Mouse (Mus musculus) bone marrow, adult 2 months (tissue): Measurements from ENCODE around the gene Btbd3. TPM values are rescaled to one million over a fixed set of nuclear protein-coding genes. Genes with fewer than 3 reads are reported as not detected.

ENCODE experiments used
- H3K27ac ChIP-seq: fragments of 200-500 bp; 2 replicates; pipeline ENCODE4 v1.5.1; 2012; ENCODE audit warnings: low read depth, mild to moderate bottlenecking, control low read depth, inconsistent platforms, low read length; ENCODE audit not compliant: control insufficient read depth, poor library complexity, insufficient read depth
- H3K4me1 ChIP-seq: fragments of 200-500 bp; 2 replicates; pipeline ENCODE4 v1.6.1; 2011; ENCODE audit warnings: low read length; ENCODE audit not compliant: control insufficient read depth, insufficient read depth
- H3K4me3 ChIP-seq: fragments of 200-500 bp; replicated peaks from 2 replicates; pipeline ENCODE3; 2011; ENCODE audit warnings: mild to moderate bottlenecking, low read depth, low read length, control low read depth; ENCODE audit not compliant: control insufficient read depth
- CTCF ChIP-seq: fragments of 200-500 bp; IDR thresholded peaks from 2 replicates; pipeline ENCODE4 v1.5.1; 2011; ENCODE audit warnings: low read length, control low read depth; ENCODE audit not compliant: control insufficient read depth, insufficient read depth
- POLR2A ChIP-seq: fragments of 200-500 bp; IDR thresholded peaks from 2 replicates; pipeline ENCODE4 v1.6.1; 2011; ENCODE audit warnings: low read depth, mild to moderate bottlenecking, control low read depth, low read length, borderline replicate concordance; ENCODE audit not compliant: control insufficient read depth
- WGBS: fragments of 180-500 bp; shearing (Covaris S2); methylation state at CpG from one replicate; pipeline ENCODE4 v1.1.7; 2018; 5-methylcytosine and 5-hydroxymethylcytosine counted together
- polyA plus RNA-seq: library from polyadenylated mRNA; stranded (reverse); fragments of >200 nt; gene quantifications from 2 replicates; pipeline ENCODE4 v1.2.4, GENCODE M21; 2011; ENCODE audit warnings: low replicate concordance; ENCODE audit not compliant: missing spikeins, insufficient read depth, insufficient read length

Gene Btbd3
- polyA plus RNA-seq, 1 experiment: 1.2 TPM

DNA sequence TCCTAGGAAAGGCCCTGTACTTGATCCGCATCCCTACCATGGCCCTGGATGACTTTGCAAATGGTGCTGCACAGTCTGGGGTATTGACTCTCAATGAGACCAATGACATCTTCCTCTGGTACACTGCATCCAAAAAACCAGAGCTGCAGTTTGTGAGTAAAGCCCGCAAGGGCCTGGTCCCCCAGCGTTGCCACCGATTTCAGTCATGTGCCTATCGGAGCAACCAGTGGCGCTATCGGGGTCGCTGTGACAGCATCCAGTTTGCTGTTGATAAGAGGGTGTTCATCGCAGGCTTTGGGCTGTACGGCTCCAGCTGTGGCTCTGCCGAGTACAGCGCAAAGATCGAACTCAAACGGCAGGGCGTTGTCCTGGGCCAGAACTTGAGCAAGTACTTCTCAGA lies 27.5 kb downstream of the Btbd3 start:
- Histone ChIP-seq H3K4me3 (no peak overlapping the region), H3K4me1 (no peaks in the 10 kb centered on the region), H3K27ac (no peak overlapping the region)
- 92% methylated on average over 15 of the region's 15 CpGs for WGBS
- TF ChIP-seq POLR2A: no peak
- TF ChIP-seq CTCF: no peak

DNA sequence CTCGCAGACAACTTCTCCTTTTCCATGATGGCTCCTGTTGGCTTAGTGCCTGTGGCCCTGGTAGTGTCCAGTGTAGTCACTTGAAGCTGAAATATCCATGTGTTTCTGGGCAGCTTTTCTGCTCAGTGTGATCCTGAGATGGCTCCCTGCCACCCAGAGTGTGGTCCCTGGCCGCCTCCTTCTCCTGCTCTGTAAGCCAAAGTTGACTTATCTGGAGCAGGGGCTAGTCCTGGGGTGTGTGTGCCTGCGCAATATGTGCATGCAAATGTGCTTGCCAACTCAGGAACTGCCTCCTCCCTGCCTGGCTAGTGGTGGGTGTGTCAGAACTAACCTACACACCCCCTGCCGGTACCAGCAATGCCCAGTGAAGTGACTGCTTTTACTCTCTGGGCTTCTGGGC lies 29.4 kb downstream of the Btbd3 start:
- H3K27ac ChIP-seq: no peak overlapping the region
- H3K4me1 ChIP-seq: no peaks in the 10 kb centered on the region
- TF ChIP-seq CTCF (no peak), POLR2A (no peak)
- H3K4me3 ChIP-seq: no peak overlapping the region
- WGBS: 79% methylated on average over 4 of the region's 4 CpGs

DNA sequence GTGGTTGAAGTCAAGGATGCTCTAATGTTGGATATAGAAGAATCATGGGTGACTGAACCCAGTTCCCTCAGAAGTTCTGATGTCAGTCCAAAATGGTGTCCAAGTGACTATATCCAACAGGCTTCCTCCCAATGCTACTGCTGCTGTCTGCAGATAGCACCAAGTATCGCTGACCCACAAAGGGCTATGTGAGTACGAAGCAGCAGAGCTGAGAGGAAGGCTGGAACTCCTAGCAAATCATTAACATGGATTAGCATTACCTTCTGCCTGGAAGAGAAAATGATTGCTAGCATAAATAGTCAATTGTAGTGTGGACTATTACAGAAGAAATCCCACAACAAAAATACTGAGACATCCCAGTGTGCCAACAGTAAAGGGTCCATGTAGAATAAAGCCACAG lies 33.8 kb downstream of the Btbd3 start:
- TF ChIP-seq POLR2A (no peak), CTCF (no peak)
- H3K27ac ChIP-seq: no peak overlapping the region
- H3K4me3 ChIP-seq: no peak overlapping the region
- 87% methylated on average over 2 of the region's 2 CpGs for whole genome bisulfite sequencing
- H3K4me1 ChIP-seq: no peaks in the 10 kb centered on the region

DNA sequence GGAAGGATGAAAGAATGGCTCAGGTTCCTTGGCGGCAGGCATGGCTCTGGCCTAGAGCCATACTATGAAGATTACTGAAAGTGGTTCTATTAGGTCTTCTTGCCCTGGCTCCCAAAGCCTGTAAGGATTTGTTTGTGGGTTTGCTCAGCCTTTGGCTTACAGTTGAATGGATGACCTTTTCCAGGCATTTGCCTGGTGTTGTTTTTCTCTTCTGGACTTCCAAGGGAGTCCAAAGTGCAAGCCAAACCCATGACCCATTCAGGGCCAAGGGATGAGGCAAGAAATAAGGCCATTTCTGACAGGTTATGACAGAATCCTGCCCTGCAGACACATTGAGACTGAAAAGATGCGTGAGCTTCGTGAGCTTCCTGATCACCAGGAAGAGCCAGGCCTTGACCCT lies 37.9 kb downstream of the Btbd3 start:
- 86% methylated on average over 3 of the region's 3 CpGs for WGBS
- TF ChIP-seq POLR2A: no peak
- no peak for TF ChIP-seq CTCF
- Histone ChIP-seq H3K27ac (no peak overlapping the region), H3K4me3 (no peak overlapping the region), H3K4me1 (no peaks in the 10 kb centered on the region)

DNA sequence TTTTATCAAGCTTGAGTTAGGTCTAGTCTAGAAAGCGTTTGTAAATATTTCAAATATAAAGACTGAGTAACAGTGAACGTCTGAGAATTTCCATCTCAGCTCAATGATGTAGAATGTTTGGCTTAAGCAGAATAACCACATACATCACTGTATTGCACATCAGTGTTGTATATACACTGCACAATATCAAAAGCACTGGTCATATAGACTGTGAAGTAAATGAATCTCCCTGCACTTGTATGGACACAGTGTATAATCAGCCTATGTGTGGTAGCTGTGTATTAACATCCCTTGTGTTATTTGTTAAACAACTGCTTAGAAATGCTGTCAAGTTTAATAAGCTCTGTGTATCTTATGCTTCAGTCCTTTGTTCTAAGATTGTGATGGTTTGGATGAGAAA lies 49.9 kb downstream of the Btbd3 start:
- Histone ChIP-seq H3K27ac (no peak overlapping the region), H3K4me1 (no peaks in the 10 kb centered on the region), H3K4me3 (no peak overlapping the region)
- TF ChIP-seq POLR2A: no peak
- TF ChIP-seq CTCF: no peak
- 83% methylated on average over 2 of the region's 2 CpGs for WGBS

DNA sequence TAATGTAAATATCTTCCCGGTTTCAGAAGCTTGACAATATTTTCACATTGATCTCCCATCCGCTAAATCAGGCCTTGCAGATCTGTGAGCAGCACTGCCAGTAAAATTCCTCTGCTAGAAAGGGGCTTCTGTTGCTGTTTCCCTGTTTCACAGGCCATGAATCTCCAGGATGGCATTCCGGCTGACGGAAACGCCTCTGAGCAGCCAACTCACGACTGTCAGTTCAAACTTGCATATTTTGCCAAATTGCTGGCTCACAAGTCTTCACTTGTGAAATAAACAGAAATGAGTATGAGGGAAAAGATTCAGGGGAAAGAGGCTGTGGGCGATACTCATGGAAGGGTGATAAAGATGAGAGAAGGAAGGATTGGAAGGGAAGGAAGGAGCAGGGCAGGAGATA lies 59.3 kb downstream of the Btbd3 start:
- TF ChIP-seq CTCF (no peak), POLR2A (no peak)
- H3K4me3 ChIP-seq: no peak overlapping the region
- H3K4me1 ChIP-seq: no peaks in the 10 kb centered on the region
- no peak overlapping the region for H3K27ac ChIP-seq
- 86% methylated on average over 7 of the region's 7 CpGs for WGBS

DNA sequence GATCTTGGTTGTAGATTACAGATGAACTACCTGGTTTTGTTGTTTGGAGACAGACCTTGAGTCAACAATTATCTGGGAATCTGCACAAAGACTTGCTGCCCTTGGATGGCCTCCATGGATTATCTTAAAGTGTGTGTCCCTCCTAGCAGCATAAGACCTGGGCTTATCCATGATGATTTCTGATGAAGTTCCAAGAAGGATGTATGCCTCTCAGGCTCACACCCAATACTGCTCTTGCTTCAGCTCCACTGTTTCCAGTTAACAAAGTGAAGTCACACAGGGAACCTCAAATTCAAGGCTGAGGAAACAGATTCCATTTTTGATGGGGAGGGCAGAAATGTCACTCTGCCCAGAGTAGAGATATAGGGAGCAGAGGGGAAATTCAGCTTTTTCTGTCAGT lies 64.0 kb downstream of the Btbd3 start:
- H3K4me3 ChIP-seq: no peak overlapping the region
- no peaks in the 10 kb centered on the region for H3K4me1 ChIP-seq
- TF ChIP-seq POLR2A: no peak
- no peak for TF ChIP-seq CTCF
- H3K27ac ChIP-seq: no peak overlapping the region

DNA sequence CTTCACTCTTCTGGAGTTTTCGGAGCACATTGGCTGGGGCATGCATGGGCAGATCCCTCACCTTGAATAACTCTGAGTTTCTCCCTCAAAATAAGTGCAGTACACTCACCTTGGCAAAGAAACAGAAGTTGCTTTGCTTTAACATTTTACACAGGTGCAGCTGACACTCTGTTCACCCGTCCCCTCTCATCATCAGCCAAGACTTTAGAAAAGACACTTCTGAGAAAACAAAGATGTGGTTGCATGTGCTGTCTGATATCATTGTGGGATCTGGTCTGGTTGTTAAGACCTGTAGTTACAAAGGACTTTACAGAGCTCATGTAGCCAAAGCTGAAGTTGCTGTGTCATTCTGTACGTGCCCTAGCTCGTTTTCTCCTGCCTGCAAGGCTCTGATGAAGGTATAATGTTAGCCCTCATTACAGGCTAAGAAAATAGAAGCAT lies 64.7 kb downstream of the Btbd3 start:
- no peak overlapping the region for H3K4me3 ChIP-seq
- TF ChIP-seq POLR2A: no peak
- TF ChIP-seq CTCF: no peak
- WGBS: 35% methylated on average over 4 of the region's 4 CpGs
- H3K4me1 ChIP-seq: no peaks in the 10 kb centered on the region
- no peak overlapping the region for H3K27ac ChIP-seq

DNA sequence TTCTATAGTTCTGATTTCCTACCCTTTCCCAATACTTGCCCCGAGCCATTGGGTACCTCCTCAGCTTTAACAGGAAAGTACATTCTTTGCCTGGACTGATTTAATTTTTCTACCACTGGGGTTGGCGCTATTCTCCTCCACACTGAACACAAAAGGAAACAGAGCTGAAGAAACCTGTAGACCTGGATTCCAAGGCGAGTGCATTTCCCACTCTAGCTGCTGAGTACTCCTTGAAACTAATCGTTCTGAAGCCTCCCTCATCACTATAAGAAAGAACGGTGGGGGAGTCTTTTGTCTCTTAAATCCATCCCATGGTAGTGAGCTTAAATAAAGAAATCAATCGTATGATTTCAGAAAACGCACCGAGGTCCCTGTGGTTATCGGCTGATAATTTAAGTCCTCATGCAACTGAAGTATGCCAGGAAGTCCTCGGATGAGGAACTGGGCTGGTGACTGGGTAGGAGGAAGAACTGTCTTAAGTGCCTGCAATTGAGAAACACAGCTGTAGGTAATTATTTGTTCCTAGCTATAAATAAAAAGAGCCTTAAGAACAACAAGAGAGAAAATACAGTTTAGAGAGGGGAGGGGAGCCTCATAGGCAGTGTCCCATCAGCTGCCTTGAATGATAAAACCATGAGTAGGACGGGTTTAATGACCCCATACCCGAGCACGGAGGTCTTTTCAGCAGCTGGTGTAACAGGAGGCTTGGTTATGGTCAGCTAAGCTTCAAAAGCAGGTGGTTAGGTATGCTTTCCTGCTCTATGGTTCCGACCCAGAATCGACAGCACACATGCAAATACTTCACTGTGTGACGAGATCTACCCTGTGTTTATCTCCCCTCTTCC lies 66.1 kb downstream of the Btbd3 start:
- Histone ChIP-seq H3K4me3 (no peak overlapping the region), H3K27ac (no peak overlapping the region), H3K4me1 (no peaks in the 10 kb centered on the region)
- WGBS: 39% methylated on average over 16 of the region's 16 CpGs
- no peak for TF ChIP-seq POLR2A
- no peak for TF ChIP-seq CTCF
